Mouse (Mus musculus) forebrain, embryonic 11.5 days (tissue): ENCODE measurements around the gene Padi1. TPM values are rescaled to one million over a fixed set of nuclear protein-coding genes. Genes with fewer than 3 reads are reported as not detected.

ENCODE experiments used
- ATAC-seq: fragments of 200-750 bp; cut with Nextera tagmentation; replicated peaks from 2 replicates; pipeline ENCODE4 v1.8.0; 2017; ENCODE audit warnings: moderate TSS enrichment; ENCODE audit not compliant: low FRiP score
- DNase-seq: peaks from one replicate; pipeline ENCODE4 v3.0.0-alpha.2; 2017; ENCODE audit warnings: low spot score
- H3K27ac ChIP-seq: fragments of 300-500 bp; sonication (generic); 2 replicates; pipeline ENCODE4 v1.5.1; 2014; ENCODE audit warnings: low read depth, low read length
- H3K27me3 ChIP-seq: fragments of 300-500 bp; sonication (generic); 2 replicates; pipeline ENCODE4 v1.6.1; 2014; ENCODE audit warnings: mild to moderate bottlenecking, low read length, mixed read lengths; ENCODE audit not compliant: control insufficient read depth, insufficient read depth
- H3K36me3 ChIP-seq: fragments of 300-500 bp; sonication (generic); 2 replicates; pipeline ENCODE4 v1.6.1; 2014; ENCODE audit warnings: mild to moderate bottlenecking, low read length, moderate library complexity, mixed read lengths; ENCODE audit not compliant: control insufficient read depth, insufficient read depth
- H3K4me1 ChIP-seq: fragments of 300-500 bp; sonication (generic); replicated peaks from 2 replicates; pipeline ENCODE4 v1.6.1; 2014; ENCODE audit warnings: low read length, mixed read lengths; ENCODE audit not compliant: control insufficient read depth, insufficient read depth
- H3K4me2 ChIP-seq: fragments of 300-500 bp; sonication (generic); 2 replicates; pipeline ENCODE4 v1.6.1; 2014; ENCODE audit warnings: low read depth, mild to moderate bottlenecking, low read length, moderate library complexity, mixed read lengths; ENCODE audit not compliant: severe bottlenecking
- H3K4me3 ChIP-seq: fragments of 300-500 bp; sonication (generic); 2 replicates; pipeline ENCODE4 v1.5.1; 2014; ENCODE audit warnings: low read depth, low read length
- H3K9ac ChIP-seq: fragments of 300-500 bp; sonication (generic); 2 replicates; pipeline ENCODE4 v1.6.1; 2014; ENCODE audit warnings: low read length
- H3K9me3 ChIP-seq: fragments of 300-500 bp; sonication (generic); 2 replicates; pipeline ENCODE4 v1.6.1; 2016; ENCODE audit warnings: low read length, mixed read lengths; ENCODE audit not compliant: control insufficient read depth
- WGBS: fragments of 180-500 bp; shearing (Covaris S2); extraction: QIAGEN DNeasy Blood & Tissue Kit; methylation state at CpG from one replicate; pipeline ENCODE4 v1.1.7; 2014; 5-methylcytosine and 5-hydroxymethylcytosine counted together
- polyA plus RNA-seq: library from polyadenylated mRNA; unstranded; fragments of >200 nt; fragmentation: Nextera tagmentation; extraction: Ambion mirVana; gene quantifications from 2 replicates; pipeline ENCODE4 v1.2.1, GENCODE M21; 2014

The Padi1 gene
- 0.12 TPM in 1 of 2 replicates, not detected in the other for polyA plus RNA-seq

DNA sequence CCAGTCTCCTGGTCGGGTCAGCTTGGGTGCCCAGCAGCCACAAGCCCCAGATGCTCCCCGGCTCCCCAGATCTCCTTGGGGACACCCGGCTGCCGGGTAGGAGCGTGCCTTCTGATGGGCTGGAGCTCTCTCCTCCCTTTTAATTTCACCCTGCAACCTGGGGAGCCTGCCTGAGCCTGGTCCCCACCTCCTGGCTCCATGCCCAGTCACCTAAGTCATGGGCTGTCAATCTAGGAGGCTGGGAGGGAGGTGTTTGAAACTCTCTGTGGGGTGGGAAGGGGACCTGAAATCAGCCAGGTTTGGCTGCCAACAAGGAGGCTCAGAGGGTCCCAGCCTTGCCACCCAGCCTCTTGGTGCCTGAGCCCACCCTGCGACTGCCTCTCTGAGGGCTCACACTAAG lies at the start of gene Padi1:
Gene Padi1 (minus strand): TSS at position 113 of the 400 bp plus-strand sequence.
- 82% methylated on average over 6 of the region's 6 CpGs for WGBS
- no peaks in the 10 kb centered on the region for H3K36me3 ChIP-seq
- ATAC-seq (no peak), DNase-seq (no peak)
- H3K9ac ChIP-seq: no peak within 1 kb of the TSS
- H3K4me3 ChIP-seq: no peak within 1 kb of the TSS
- no peak within 1 kb of the TSS for H3K4me2 ChIP-seq
- 0 out of 2 replicates have a peak, but pooled peaks cover 3% of the 10 kb centered on the region for H3K4me1 ChIP-seq
- H3K9me3 ChIP-seq: no peaks in the 10 kb centered on the region
- H3K27ac ChIP-seq: no peak within 1 kb of the TSS
- H3K27me3 ChIP-seq: no peaks in the 10 kb centered on the region

DNA sequence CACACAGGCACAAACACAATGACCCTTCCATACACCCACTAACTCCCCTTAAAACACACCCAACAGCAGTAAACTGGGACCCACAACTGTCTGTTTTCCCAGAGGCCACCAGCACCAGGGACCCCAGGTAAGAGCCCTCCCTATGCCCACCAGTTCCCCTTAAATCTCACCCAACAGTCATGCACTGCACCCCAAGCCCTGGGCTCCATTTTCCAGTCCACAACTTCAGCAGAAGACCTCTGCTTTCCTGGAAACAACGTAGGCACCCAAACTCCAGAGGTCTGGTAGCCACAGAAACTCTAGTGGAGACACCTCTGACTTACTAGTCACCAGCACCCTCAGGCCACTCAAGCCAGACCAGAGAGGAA lies 46.6 kb upstream of the Padi1 start:
- DNase-seq (no peak), ATAC-seq (no peak)
- Histone ChIP-seq H3K9ac (no peak overlapping the region), H3K27ac (no peak overlapping the region), H3K9me3 (no peaks in the 10 kb centered on the region; the same call in 1 of the 2 replicates), H3K36me3 (no peaks in the 10 kb centered on the region), H3K4me3 (no peak overlapping the region), H3K4me2 (no peak overlapping the region), H3K27me3 (no peaks in the 10 kb centered on the region), H3K4me1 (no peaks in the 10 kb centered on the region)
- 64% methylated on average over 1 of the region's 1 CpGs for WGBS

GRCm38 (mm10) chr4:140891525-140892162 lies 46.1 kb upstream of the Padi1 start:
- no peak overlapping the region for H3K27ac ChIP-seq
- no peak overlapping the region for H3K4me2 ChIP-seq
- H3K36me3 ChIP-seq: no peaks in the 10 kb centered on the region
- no peaks in the 10 kb centered on the region for H3K27me3 ChIP-seq
- no peak overlapping the region for H3K4me3 ChIP-seq
- DNase-seq: peak; percentile 9
- H3K9ac ChIP-seq: no peak overlapping the region
- 94% methylated on average over 14 of the region's 14 CpGs for WGBS
- H3K4me1 ChIP-seq: no peaks in the 10 kb centered on the region
- H3K9me3 ChIP-seq: no peaks in the 10 kb centered on the region; the same call in 1 of the 2 replicates
- ATAC-seq: no peak

DNA sequence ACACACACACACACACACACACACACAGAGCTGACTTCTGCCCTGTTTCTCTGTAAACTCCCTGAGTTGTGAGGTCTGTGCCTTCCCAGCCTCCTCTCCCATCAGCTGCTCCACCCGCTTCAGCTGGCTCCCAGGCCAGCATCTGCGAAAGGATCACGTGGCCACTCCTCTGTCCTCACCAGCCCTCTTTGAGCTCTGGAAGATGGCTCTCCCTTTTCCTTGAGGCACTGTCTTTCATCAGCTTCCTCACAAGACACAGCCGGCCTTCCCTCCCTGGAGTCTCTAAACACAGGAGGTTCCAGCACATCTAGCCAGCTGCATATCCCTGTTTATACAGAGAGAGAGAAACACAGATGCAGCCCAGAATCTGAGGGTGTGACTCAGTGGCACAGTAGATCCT lies 38.3 kb upstream of the Padi1 start:
- no peak overlapping the region for H3K4me3 ChIP-seq
- no peak overlapping the region for H3K27ac ChIP-seq
- ATAC-seq (no peak), DNase-seq (peak; percentile 41)
- H3K9ac ChIP-seq: no peak overlapping the region
- H3K9me3 ChIP-seq: no peaks in the 10 kb centered on the region
- H3K4me1 ChIP-seq: no peaks in the 10 kb centered on the region
- H3K4me2 ChIP-seq: no peak overlapping the region
- 43% methylated on average over 4 of the region's 4 CpGs for WGBS
- no peaks in the 10 kb centered on the region for H3K36me3 ChIP-seq
- H3K27me3 ChIP-seq: no peaks in the 10 kb centered on the region

GRCm38 (mm10) chr4:140882981-140883380 lies 37.4 kb upstream of the Padi1 start:
- WGBS: over 99% methylated on average over 3 of the region's 3 CpGs
- Histone ChIP-seq H3K9me3 (no peaks in the 10 kb centered on the region), H3K9ac (no peak overlapping the region), H3K4me3 (no peak overlapping the region), H3K4me1 (no peaks in the 10 kb centered on the region), H3K27ac (no peak overlapping the region), H3K4me2 (no peak overlapping the region), H3K27me3 (no peaks in the 10 kb centered on the region), H3K36me3 (no peaks in the 10 kb centered on the region)
- ATAC-seq (no peak), DNase-seq (peak; percentile 24)

DNA sequence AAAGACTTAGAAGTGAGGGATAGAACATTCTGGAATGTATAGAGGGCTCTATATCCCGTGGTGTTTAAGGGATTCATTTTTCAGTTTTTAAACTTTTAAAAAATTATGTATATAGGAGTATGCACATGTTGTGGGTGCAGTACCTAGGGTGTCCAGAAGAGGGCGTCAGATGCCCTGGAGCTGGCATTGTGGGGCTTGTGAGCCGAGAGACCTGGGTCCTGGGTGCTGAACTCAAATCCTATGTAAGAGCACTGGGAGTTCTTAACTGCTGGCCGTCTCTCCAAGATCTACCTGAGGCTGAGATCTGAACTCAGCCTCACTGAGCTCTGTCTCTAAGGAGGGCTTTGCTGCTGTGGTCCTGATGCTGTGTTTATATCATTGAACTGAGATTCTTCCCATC lies 36.8 kb upstream of the Padi1 start:
- H3K4me1 ChIP-seq: no peaks in the 10 kb centered on the region
- H3K4me3 ChIP-seq: no peak overlapping the region
- no peak overlapping the region for H3K9ac ChIP-seq
- H3K27me3 ChIP-seq: no peaks in the 10 kb centered on the region
- no peak for ATAC-seq
- H3K36me3 ChIP-seq: no peaks in the 10 kb centered on the region
- H3K9me3 ChIP-seq: no peaks in the 10 kb centered on the region
- peak; percentile 41 for DNase-seq
- no peak overlapping the region for H3K4me2 ChIP-seq
- no peak overlapping the region for H3K27ac ChIP-seq
- WGBS: 64% methylated on average over 4 of the region's 4 CpGs

GRCm38 (mm10) chr4:140881771-140882170 lies 36.2 kb upstream of the Padi1 start:
- Histone ChIP-seq H3K4me3 (no peak overlapping the region), H3K36me3 (no peaks in the 10 kb centered on the region), H3K27ac (no peak overlapping the region), H3K27me3 (no peaks in the 10 kb centered on the region), H3K9me3 (no peaks in the 10 kb centered on the region), H3K4me1 (no peaks in the 10 kb centered on the region), H3K9ac (no peak overlapping the region), H3K4me2 (no peak overlapping the region)
- WGBS: 90% methylated on average over 13 of the region's 13 CpGs
- no peak for ATAC-seq
- DNase-seq: peak; percentile 41

DNA sequence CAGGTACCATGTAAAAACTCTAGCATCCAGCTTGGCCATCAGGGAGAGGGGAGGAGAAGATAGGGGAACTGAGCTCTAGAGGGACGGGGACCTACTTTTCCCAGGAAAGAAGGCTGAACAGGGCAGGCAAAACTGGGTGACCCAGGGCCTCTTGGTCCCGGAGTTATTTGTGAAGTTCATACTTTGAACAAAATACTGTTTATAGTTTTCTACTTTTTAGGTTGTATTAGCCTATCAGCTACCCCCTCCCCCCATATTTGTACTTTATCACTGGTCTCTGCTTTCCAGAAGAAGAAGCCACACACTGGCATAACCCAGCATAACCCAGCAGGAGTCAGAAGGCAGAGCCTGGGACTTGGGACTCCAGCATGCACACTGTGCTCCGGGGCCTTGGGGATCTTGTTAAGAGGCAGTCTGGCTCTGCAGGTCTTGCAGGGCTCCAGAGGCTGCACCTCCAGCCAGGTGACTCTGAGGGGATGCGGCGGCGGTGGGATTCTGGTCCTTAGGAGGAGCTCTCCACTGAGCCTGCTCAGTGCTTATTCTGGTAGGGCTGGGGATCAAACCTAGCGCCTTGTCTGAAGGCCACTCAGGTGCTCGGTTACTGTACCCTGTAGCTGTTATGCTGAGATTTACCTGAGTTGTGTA lies 35.6 kb upstream of the Padi1 start:
- ATAC-seq (no peak), DNase-seq (peak; percentile 49)
- H3K4me3 ChIP-seq: no peak overlapping the region
- no peaks in the 10 kb centered on the region for H3K9me3 ChIP-seq
- no peak overlapping the region for H3K4me2 ChIP-seq
- H3K4me1 ChIP-seq: no peaks in the 10 kb centered on the region
- no peaks in the 10 kb centered on the region for H3K36me3 ChIP-seq
- H3K9ac ChIP-seq: no peak overlapping the region
- 86% methylated on average over 8 of the region's 8 CpGs for WGBS
- H3K27me3 ChIP-seq: no peaks in the 10 kb centered on the region
- H3K27ac ChIP-seq: no peak overlapping the region

DNA sequence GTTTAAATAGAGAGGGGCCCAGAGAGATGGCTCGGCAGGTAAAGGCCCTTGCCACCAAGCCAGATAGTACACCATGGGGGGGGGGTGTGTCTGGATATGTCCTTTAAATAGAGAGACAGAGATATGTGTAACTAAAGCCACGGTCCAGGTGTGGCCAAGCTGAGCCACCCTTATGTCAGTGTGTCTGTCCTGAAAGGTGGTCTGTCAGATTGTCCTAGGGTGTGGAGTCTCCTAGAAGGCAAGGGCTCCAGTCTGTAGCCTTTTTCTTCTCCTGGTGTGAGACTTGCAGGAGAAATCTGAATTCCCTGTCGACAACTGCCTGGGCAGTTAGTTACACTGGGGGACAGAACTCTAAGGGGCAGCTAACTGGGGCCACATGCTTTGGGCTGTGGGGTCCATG lies 34.6 kb upstream of the Padi1 start:
- Histone ChIP-seq H3K4me2 (no peak overlapping the region), H3K27ac (no peak overlapping the region), H3K4me3 (no peak overlapping the region), H3K9me3 (no peaks in the 10 kb centered on the region), H3K36me3 (no peaks in the 10 kb centered on the region), H3K4me1 (no peaks in the 10 kb centered on the region), H3K9ac (no peak overlapping the region), H3K27me3 (no peaks in the 10 kb centered on the region)
- peak; percentile 10 for DNase-seq
- 76% methylated on average over 3 of the region's 3 CpGs for WGBS
- no peak for ATAC-seq
